In the genomic region with DNA sequence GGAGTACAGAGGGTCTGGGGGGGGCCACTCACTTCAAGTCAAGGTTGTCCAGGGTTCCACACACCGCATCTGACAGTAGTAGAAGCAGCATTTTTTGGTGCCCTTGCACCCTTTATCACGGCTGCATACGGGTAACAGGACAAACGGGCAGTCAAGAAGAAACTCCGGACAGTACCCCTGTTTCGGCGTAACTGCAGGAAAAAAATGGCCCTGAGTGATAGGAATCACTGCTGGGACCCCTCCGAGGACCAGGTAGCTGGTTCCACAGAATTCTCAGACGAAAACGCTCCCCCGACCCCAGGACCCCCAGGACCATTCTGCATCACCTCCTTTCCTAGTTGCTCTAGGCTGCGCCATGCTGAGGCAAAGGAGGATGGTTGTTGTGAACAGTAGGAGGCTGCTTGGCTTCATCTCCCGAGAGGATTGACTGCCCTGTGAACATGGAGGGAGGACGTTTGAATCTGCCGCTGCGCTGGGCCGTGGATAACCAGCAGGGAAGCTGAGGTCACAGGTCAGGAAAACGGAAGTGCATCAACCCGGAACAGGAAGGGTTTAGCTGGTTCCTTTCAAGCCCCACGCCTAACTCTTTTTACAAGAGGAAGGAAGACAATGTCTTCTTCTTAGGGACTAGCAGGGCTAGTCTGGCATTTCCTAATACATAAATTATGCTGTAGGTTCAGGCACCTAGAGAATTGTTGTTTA, we compare ENCODE assay signal across 30 mouse cellular contexts. TPM values are rescaled to one million over a fixed set of nuclear protein-coding genes. Genes with fewer than 3 reads are reported as not detected.
"Had no signal": no experiment of that assay in that cellular context is flagged by ENCODE, and none has a peak within 500 bp of the region (broad histone marks: within the 10 kb centered on the region; RNA-seq: fewer than 3 reads in every experiment).

Gene Wfdc15a, minus strand, starts transcription at position 505 of the 702 bp plus-strand sequence.

- DNase-seq: kidney, adult 18-20 months; layer of hippocampus, postnatal 36 days; liver, embryonic 13.5 days; lung, adult 2 months; lung, postnatal 14 days; lung, postnatal 4 days; thymus, postnatal 25 days had no signal

- H3K36me3 ChIP-seq: liver, embryonic 13.5 days; midbrain, embryonic 13.5 days had no signal

- H3K4me1 ChIP-seq: liver, embryonic 13.5 days; midbrain, embryonic 13.5 days had no signal

- H3K9me3 ChIP-seq: liver, embryonic 13.5 days; midbrain, embryonic 13.5 days had no signal

- H3K27ac ChIP-seq: kidney, postnatal 0 days; left cerebral cortex, adult 2 months; liver, embryonic 13.5 days; midbrain, embryonic 13.5 days had no signal

- H3K4me3 ChIP-seq: left cerebral cortex, adult 2 months; liver, embryonic 13.5 days; midbrain, embryonic 13.5 days had no signal

- H3K9ac ChIP-seq: liver, embryonic 13.5 days; midbrain, embryonic 13.5 days had no signal

- H3K27me3 ChIP-seq: liver, embryonic 13.5 days; midbrain, embryonic 13.5 days had no signal

RNA-seq across cellular contexts. Expression of gene Wfdc15a, which starts in this region (rescaled TPM):
- total RNA-seq: layer of hippocampus, adult 8-10 months; layer of hippocampus, postnatal 10 days; layer of hippocampus, postnatal 36 days; left cerebral cortex, adult 2 months; left cerebral cortex, postnatal 10 days; left cerebral cortex, postnatal 36 days; liver, adult 2 months; megakaryocyte progenitor cell, adult 5-6 weeks; megakaryocyte-erythroid progenitor cell, adult 5-6 weeks; midbrain, postnatal 0 days had no signal
- polyA plus RNA-seq: kidney, embryonic 14.5 days; kidney, postnatal 0 days; large intestine, adult 2 months; limb, embryonic 11.5 days; limb, embryonic 14.5 days; liver, adult 2 months; liver, embryonic 13.5 days; liver, embryonic 16.5 days; lung, adult 2 months; lung, embryonic 16.5 days; midbrain, embryonic 13.5 days; midbrain, postnatal 0 days; neural tube, embryonic 11.5 days; neural tube, embryonic 14.5 days; small intestine, adult 2 months; spleen, adult 2 months; stomach, embryonic 16.5 days; thymus, postnatal 0 days had no signal
